Mouse (Mus musculus): Measurements from ENCODE around the gene Ifitm3.

Ifitm3 gene

DNA sequence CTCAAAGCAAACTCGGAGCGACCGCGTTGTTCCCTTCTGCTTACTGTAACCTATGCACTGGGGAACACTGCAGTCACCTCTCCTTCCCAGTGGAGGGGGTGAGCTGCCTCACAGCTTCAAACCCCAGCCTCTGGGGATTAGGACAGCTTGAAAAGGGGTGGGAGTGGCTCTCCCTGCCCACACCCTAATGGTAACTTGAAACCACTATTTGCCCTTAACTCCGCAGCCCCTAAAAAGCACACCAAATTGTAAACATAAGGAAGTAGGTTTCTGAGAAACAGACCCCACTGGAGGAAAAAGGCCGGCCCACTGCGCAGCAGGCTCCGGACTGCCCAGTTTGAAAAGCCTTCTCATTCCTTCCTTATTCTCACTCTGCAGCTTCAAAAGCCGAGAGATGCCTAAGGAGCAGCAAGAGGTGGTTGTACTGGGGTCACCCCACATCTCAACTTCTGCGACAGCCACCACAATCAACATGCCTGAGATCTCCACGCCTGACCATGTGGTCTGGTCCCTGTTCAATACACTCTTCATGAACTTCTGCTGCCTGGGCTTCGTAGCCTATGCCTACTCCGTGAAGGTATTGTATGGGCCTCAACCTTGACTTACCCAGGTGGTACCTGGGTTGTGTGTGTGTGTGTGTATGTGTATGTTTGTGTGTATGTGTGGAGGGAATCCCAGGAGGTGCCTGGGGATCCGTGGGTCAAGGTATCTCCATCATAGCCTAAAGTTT, 42.5 kb downstream of the Ifitm3 start:
- in situ Hi-C loops (cut with MboI, MseI), result no loop called here

DNA sequence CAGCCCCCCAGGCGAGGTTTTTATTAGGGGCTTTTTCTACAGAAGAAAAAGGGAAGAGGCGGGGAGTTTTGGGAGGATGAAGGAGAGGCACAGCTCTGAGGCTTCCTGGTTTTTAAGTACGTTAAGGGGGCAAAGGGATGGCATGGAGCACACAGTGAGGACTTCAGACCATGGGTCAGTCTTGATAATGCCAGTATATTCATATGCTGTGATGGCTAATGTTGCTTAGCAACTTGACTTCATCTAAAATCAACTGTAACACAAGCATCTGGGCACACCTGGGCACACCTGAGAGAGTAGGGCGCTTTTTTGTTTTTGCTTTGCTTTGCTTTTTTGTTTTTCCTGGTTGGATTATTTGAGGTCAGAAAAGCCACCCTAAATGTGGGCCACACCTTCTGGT, 43.6 kb downstream of the Ifitm3 start, which contains the start of gene Ifitm1:
Ifitm1 (plus strand) TSS at position 301 of the 400 bp plus-strand sequence.
- in situ Hi-C loops (cut with MboI, MseI), result no loop called here

DNA sequence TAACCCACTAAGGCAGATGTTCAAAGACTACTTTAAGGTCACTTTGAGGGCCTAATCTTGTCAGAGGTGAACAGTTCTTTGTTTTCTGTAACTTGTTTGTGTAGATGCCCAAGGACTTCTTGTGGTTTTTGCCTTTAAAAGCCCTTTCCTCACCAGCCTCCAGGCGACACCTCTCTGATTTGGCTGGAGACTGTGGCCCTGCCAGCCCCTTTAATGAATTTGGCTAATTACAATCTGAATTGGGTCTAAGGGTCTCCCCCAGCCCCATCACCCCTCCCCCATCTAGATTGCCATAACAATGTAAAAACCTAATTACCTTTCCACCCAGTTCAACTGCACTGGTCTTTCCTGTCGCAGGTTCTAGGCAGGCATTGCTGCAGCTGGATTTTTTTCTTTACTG, 47.8 kb downstream of the Ifitm3 start:
- in situ Hi-C loops (cut with MboI, MseI), result no loop called here

DNA sequence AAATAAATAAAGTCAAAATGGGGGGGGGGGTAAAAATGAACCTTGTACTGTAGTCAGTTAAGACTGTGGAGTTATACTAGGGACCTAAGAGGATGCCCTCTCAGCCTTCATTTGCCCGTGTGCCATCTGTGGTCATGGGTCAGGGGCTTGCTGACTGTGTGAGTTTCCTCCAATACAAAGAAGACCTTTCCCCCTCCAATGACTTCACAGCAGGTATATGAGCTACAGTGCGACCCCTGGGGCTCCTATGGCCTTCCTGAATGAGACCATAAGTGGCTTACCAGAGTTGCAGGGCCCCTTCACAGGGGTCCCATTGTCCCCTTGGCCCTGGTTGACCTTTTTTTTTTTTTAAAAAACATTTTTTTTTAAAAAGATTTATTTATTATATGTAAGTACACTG, 49.2 kb downstream of the Ifitm3 start:
- in situ Hi-C loops (cut with MboI, MseI), result no loop called here

DNA sequence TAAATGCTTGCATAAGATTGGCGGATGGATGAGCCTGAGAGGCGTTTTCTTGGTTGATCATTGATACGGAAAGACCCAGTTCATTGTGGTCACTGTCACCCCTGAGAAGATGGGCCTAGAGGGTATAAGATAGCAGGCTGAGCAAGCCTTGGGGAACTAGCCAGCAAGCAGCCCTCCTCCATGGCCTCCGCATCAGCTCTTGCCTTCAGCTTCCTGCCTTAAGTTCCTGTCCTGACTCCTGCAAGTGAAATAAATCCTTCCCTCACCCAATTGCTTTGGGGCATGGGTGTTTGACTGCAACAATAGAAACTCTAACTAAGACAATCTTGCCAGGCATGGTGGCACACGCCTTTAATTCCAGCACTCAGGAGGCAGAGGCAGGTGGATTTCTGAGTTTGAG, 50.5 kb downstream of the Ifitm3 start:
- in situ Hi-C loops (cut with MboI, MseI), result no loop called here
